Mouse (Mus musculus) E14TG2a.4 (cell line): ENCODE measurements at regions not wholly inside any gene's neighbourhood (a gene's known extent, or its start where the extent isn't known, plus 50 kb on each side); places are given as distances from the start of the nearest gene placed in this dataset.

Experiments used
- H3K27me3 ChIP-seq: 2 replicates; pipeline ENCODE4 v1.6.1; 2014; ENCODE audit warnings: low read length, control low read depth; ENCODE audit not compliant: insufficient read depth
- H3K36me3 ChIP-seq: 2 replicates; pipeline ENCODE4 v1.6.1; 2014; ENCODE audit warnings: low read length, control low read depth; ENCODE audit not compliant: insufficient read depth
- H3K4me1 ChIP-seq: replicated peaks from 2 replicates; pipeline ENCODE4 v1.6.1; 2014; ENCODE audit warnings: low read depth, low read length, control low read depth
- H3K4me3 ChIP-seq: replicated peaks from 2 replicates; pipeline ENCODE4 v1.5.1; 2014; ENCODE audit warnings: mild to moderate bottlenecking, low read length
- H3K9me3 ChIP-seq: 2 replicates; pipeline ENCODE4 v1.6.1; 2014; ENCODE audit warnings: low read length, control low read depth
- CTCF ChIP-seq: conservative IDR thresholded peaks from 2 replicates; pipeline ENCODE4 v1.5.1; 2014; ENCODE audit warnings: low read length
- NANOG ChIP-seq: IDR thresholded peaks from 2 replicates; pipeline ENCODE4 v1.6.1; 2014; ENCODE audit warnings: borderline replicate concordance, low read length, mixed read lengths
- POU5F1 ChIP-seq: IDR thresholded peaks from 2 replicates; pipeline ENCODE4 v1.6.1; 2014; ENCODE audit warnings: low read length, borderline replicate concordance

DNA sequence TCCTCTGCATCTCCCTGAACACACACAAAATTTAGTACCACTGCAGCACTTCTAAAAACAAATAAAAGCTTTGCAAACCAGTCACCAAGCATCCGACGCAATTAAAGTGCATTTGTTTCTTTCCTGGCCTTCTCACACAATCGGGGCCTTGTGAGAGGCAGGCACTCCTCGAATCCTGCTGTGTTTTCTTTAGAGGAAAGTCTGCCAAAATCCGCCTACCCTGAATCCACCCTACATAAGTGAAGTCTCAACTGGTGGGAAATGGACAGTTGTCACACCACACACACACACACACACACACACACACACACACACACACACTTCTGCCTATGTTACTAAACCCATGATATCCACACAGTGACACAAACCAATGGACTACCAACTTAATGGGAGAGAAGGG lies 737.6 kb upstream of the Sox9 start:
- H3K27me3 ChIP-seq, result no peaks in the 10 kb centered on the region
- TF ChIP-seq NANOG, result no peak
- TF ChIP-seq POU5F1, result no peak
- no peak for TF ChIP-seq CTCF
- H3K36me3 ChIP-seq, result no peaks in the 10 kb centered on the region
- H3K4me3 ChIP-seq, result no peak overlapping the region
- no peaks in the 10 kb centered on the region for H3K9me3 ChIP-seq
- no peaks in the 10 kb centered on the region for H3K4me1 ChIP-seq

GRCm38 (mm10) chr11:112045353-112045752 lies 736.7 kb upstream of the Sox9 start:
- TF ChIP-seq POU5F1, result no peak
- no peak for TF ChIP-seq NANOG
- no peak overlapping the region for H3K4me3 ChIP-seq
- no peaks in the 10 kb centered on the region for H3K4me1 ChIP-seq

DNA sequence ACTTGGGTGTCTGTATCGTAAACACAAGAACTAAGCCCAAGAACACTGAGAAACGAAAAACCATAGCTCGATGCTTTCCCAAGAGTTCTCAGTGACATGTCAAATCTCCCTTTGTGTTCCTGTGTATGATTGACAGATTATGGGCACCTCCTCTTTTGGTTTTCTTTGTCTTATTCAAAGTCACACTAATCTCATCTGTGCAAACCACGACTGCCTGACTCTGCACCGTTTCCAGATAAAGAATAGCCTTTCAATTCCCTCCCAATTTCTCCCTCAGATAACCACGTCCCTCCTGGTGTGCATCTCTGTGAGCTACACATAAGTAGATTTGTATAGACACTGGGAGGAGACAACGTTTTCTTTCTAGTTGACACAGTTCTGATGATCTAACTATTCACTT lies 731.7 kb upstream of the Sox9 start:
- no peaks in the 10 kb centered on the region for H3K27me3 ChIP-seq
- TF ChIP-seq NANOG (no peak), POU5F1 (no peak), CTCF (no peak)
- no peaks in the 10 kb centered on the region for H3K36me3 ChIP-seq
- no peaks in the 10 kb centered on the region for H3K4me1 ChIP-seq
- H3K4me3 ChIP-seq, result no peak overlapping the region
- no peaks in the 10 kb centered on the region for H3K9me3 ChIP-seq

More at GRCm38 (mm10) chr11:112045353-112045752, 736.7 kb upstream of the Sox9 start:
- Histone ChIP-seq H3K36me3 (no peaks in the 10 kb centered on the region), H3K27me3 (no peaks in the 10 kb centered on the region), H3K9me3 (no peaks in the 10 kb centered on the region)

GRCm38 (mm10) chr11:112055591-112055990 lies 726.4 kb upstream of the Sox9 start:
- Histone ChIP-seq H3K36me3 (no peaks in the 10 kb centered on the region), H3K9me3 (no peaks in the 10 kb centered on the region), H3K27me3 (no peaks in the 10 kb centered on the region), H3K4me1 (no peaks in the 10 kb centered on the region), H3K4me3 (no peak overlapping the region)
- TF ChIP-seq POU5F1, result no peak
- TF ChIP-seq NANOG, result no peak
- TF ChIP-seq CTCF, result no peak

- TF ChIP-seq NANOG (no peak), CTCF (peak; percentile 56)
- no peaks in the 10 kb centered on the region for H3K27me3 ChIP-seq
- no peaks in the 10 kb centered on the region for H3K36me3 ChIP-seq
- H3K9me3 ChIP-seq, result no peaks in the 10 kb centered on the region
- H3K4me1 ChIP-seq, result no peaks in the 10 kb centered on the region
- H3K4me3 ChIP-seq, result no peak overlapping the region
These were observed 714.8 kb upstream of the Sox9 start for GRCm38 (mm10) chr11:112067176-112067575.

DNA sequence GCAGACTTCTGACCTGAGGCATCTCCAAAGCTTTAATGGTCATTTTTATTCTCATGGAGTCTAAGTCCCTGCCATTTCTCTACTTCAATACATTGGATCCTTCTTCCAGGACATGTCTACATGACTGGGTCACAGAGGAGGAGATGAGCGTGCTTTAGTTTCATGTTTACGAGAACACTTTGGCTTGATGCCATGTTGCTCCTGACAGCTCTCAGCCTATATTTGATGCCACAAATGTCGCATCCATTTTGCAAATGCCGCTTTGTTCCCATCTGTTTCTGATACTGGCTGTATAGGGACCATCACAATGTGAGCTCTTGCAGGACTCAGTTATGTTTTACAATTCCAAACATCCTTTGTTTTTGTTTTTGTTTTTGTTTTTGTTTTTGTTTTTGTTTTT lies 713.2 kb upstream of the Sox9 start:
- no peak for TF ChIP-seq POU5F1
- no peak for TF ChIP-seq NANOG
- TF ChIP-seq CTCF, result no peak
- H3K4me1 ChIP-seq, result no peaks in the 10 kb centered on the region
- H3K36me3 ChIP-seq, result no peaks in the 10 kb centered on the region
- no peaks in the 10 kb centered on the region for H3K9me3 ChIP-seq
- no peaks in the 10 kb centered on the region for H3K27me3 ChIP-seq
- H3K4me3 ChIP-seq, result no peak overlapping the region

GRCm38 (mm10) chr11:112071571-112071970 lies 710.5 kb upstream of the Sox9 start:
- no peak overlapping the region for H3K4me3 ChIP-seq
- no peak for TF ChIP-seq POU5F1
- no peak for TF ChIP-seq NANOG
- no peak for TF ChIP-seq CTCF
- no peaks in the 10 kb centered on the region for H3K4me1 ChIP-seq
- H3K36me3 ChIP-seq, result no peaks in the 10 kb centered on the region
- no peaks in the 10 kb centered on the region for H3K9me3 ChIP-seq
- H3K27me3 ChIP-seq, result no peaks in the 10 kb centered on the region

GRCm38 (mm10) chr11:112081386-112081785 lies 700.6 kb upstream of the Sox9 start:
- Histone ChIP-seq H3K4me1 (no peaks in the 10 kb centered on the region), H3K27me3 (no peaks in the 10 kb centered on the region), H3K4me3 (no peak overlapping the region), H3K36me3 (no peaks in the 10 kb centered on the region), H3K9me3 (no peaks in the 10 kb centered on the region)
- TF ChIP-seq NANOG (no peak), POU5F1 (no peak), CTCF (no peak)

GRCm38 (mm10) chr11:112083019-112083418 lies 699.0 kb upstream of the Sox9 start:
- no peaks in the 10 kb centered on the region for H3K4me1 ChIP-seq
- TF ChIP-seq POU5F1, result no peak
- TF ChIP-seq CTCF, result no peak
- no peak for TF ChIP-seq NANOG
- H3K27me3 ChIP-seq, result no peaks in the 10 kb centered on the region
- H3K4me3 ChIP-seq, result no peak overlapping the region
- no peaks in the 10 kb centered on the region for H3K9me3 ChIP-seq
- no peaks in the 10 kb centered on the region for H3K36me3 ChIP-seq

GRCm38 (mm10) chr11:112092168-112092567 lies 689.9 kb upstream of the Sox9 start:
- Histone ChIP-seq H3K27me3 (no peaks in the 10 kb centered on the region), H3K4me3 (no peak overlapping the region), H3K9me3 (peaks cover 4% of the 10 kb centered on the region), H3K4me1 (no peaks in the 10 kb centered on the region), H3K36me3 (no peaks in the 10 kb centered on the region)
- TF ChIP-seq NANOG (no peak), POU5F1 (no peak), CTCF (no peak)
